Mouse (Mus musculus) thymus, postnatal 25 days (tissue): ENCODE measurements around the gene 3110001I22Rik.
"Not testable (repeated sequence)": the region's sequence is repeated elsewhere in the genome, so short reads cannot be mapped to it uniquely, and the experiment has no call there.

Experiments
- DNase-seq: peaks from one replicate; pipeline ENCODE4 v3.0.0; 2022

Gene 3110001I22Rik

DNA sequence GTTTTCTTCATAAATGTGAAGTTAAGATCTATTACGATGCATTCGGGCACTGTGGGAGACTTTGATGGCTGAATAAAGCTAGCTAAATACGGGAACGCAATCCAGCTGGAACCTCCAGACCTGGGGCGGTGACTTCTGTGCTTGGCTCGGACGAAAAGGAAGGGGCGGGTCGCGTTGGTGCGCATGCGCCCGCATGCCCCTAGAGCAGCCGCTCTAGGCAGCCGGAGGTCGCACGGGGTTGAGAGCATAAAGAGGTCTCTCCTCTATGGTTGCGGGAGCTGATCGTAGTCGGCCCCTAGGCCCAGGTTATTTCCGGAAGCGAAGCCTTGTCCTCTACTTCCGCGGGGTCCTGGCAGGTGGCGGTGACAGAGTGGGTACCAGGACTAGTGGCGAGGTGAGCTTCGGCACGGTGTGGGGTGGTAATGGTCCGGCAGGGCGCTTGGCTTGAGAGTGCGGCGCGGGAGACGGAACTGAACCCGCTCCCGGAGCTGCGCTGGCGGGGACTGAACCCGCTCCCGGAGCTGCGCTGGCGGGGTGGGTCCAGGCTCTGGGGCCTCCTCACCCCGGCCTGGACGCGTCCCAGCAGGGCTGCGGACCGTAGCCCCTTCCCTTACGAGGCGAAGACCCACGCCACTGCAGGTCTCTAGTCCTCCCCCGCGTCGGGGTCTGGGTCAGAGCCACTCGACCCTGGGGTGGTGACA lies at the start of gene 3110001I22Rik, which contains the start of gene Bfar:
TSS of gene 3110001I22Rik (plus strand) at position 245 of the 701 bp plus-strand sequence.
TSS of gene Bfar (plus strand) at position 174 of the 701 bp plus-strand sequence.
- DNase-seq, result peak; percentile 89

DNA sequence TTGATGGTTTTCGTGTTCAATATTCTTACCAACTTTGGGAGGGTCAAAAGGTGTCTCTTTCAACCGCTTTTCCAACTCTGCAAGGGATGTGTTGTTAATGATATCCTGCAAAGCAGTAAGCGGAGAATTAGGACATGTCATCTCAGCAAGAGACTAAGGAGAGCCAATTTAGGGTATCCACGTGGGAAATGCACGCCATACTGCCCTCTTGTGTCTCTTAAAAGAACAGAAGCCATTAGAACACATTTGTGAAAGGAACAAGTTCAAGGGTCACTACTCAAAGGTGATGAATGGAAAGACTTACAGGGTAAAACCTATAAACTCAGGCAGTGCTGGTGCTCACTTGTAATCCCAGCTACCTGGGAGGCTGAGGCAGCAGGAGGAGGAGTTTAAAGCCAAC lies 43.4 kb upstream of the 3110001I22Rik start:
- no peak for DNase-seq

DNA sequence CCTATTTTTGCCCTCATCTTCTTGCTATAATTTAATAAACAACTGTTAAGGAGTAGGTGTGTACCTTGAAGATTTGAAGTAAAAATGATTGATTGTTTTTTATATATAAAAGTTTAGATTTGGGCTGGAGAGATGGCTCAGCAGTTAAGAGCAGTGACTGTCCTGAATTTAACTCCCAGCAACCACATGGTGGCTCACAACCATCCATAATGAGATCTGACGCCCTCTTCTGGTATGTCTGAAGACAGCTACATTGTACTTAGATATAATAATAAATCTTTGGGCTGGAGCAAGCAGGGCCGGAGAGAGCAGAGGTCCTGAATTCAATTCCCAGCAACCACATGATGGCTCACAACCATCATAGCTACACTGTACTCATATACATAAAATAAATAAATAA lies 33.5 kb upstream of the 3110001I22Rik start:
- DNase-seq, result not testable (repeated sequence)

DNA sequence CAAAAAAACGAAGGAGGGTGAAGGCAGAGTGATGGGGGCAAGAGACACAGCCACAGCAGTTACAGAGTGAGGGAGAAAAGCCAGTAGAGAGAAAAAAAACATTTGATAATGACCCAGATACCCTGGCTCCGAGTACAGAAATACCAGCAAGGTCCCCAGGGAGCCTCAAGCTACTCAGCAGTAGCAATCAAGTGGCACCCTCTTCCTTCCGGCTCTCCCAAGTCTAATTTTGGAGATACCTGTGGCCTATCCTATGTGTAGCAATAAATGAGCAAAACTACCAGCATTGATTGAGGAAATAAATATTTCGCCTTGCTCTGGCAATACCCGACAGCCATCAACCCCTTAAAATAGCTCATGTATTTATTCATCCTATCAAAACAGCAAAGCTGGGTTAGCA lies 32.2 kb upstream of the 3110001I22Rik start:
- DNase-seq, result no peak

DNA sequence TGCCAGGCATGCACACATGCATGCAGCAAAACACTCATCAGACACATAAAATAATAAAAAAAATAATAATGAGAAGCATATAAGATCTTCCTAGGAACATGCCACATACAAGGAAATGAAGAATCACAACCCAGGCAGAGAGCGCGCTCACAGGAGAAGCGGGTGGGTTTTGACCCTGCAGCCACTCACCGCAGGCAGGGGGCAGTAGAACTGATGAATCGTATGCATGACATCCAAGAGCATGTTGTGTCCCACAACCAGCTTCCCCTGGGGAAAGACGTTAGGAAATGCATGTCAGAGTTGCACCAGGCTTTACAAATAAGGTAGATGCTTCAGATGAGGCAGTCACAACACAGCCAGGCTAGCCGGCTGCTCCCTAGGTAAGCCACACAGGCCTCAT lies 31.7 kb upstream of the 3110001I22Rik start:
- DNase-seq, result peak; percentile 44

DNA sequence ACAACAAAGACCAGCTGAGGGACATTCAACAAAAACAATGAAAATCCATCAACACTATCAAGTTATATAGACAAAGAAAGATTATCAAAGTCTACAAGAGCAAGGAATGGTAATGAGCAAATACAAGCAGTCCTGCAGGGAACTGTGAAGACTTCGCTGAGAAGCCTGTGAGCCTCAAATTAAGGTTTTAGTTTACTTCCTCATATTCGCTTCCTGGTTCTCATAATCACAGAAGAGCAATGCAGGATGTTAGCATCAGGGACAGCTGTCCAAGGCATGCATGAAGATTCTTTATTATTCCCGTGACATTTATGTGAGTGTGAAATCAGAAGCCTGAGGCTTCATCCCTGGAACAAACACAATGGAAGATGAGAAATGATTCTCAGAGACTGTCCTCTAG lies 27.3 kb upstream of the 3110001I22Rik start:
- no peak for DNase-seq

DNA sequence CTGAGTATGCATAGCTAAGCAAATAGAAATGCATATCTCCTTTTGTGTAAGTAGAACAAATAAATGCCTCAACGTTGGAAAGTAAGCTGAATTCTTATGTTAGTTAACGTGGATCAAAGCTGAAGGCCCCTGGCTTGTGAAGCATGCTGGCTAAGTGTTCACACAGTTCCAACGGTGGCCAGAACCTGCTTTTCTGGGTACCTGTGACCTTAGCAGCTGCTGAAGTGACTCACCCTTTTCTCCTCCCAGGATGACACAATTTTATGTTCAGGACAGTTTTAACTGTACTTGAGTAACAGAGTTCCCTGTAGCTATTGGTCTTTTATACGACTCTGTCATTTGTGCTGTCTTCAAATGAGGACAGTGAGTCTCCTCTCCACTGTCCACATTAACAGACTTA lies 25.8 kb upstream of the 3110001I22Rik start:
- no peak for DNase-seq

DNA sequence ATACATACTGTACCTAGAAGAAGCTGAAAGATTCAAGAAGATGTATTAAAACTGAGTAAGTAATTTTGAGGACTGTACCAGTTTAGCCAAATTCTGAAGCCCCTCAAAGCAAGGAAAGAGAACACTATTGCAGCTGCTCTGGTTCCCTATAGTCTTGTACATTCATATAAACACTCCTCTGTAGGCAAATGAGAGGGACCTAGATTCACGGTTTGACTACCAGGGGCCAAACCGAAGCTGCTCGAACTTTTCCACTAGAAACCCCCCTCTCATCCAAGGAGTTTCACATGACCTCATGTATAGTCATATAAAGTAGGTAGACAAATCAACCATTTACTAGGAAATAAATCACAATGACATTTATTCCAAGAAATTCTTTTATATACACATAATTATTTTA lies 12.8 kb upstream of the 3110001I22Rik start:
- no peak for DNase-seq

DNA sequence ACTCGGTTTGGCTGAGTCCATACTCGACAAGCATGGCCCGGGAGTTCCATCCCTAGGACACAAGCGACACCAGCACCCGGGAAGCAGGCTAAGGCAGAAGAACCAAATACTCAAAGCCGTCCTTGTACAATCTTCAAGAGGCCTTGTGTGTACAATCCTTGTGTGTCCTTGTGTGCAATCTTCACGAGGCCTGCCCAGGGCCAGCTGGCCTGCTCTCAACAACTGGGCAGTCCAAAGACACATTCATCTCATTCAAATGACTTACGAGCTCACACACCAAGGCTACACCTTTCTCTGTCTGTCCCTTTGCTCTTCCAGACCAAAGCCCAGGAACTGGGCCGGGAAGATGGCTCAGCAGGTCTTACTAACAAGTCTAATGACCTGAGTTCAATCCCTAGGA lies 11.0 kb upstream of the 3110001I22Rik start:
- no peak for DNase-seq

DNA sequence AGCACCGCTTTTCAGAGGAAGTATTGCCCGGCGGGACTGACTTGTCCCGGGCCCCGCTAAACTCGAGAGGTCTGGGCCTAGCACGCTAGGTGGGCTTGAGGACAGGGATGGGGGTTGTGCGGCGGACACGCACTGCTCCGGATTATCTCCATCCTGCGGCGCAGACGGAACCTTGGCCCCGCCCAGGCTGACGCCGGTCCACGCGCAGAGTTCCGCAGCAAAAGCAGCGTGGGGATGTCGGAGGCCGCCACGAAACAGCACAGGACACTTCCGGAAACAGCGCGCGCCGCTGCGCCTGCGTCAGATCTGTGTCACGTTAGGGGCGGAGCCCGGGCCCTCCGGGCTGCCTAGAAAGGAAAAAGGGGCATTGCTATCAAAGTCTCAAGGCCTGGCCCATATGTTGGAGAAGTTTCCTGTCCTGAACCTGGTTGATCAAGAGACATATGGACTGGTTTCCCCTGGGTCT lies 3.8 kb upstream of the 3110001I22Rik start, which contains the start of gene Parn:
TSS of gene Parn (minus strand) at position 293 of the 466 bp plus-strand sequence.
- peak; percentile 95 for DNase-seq

DNA sequence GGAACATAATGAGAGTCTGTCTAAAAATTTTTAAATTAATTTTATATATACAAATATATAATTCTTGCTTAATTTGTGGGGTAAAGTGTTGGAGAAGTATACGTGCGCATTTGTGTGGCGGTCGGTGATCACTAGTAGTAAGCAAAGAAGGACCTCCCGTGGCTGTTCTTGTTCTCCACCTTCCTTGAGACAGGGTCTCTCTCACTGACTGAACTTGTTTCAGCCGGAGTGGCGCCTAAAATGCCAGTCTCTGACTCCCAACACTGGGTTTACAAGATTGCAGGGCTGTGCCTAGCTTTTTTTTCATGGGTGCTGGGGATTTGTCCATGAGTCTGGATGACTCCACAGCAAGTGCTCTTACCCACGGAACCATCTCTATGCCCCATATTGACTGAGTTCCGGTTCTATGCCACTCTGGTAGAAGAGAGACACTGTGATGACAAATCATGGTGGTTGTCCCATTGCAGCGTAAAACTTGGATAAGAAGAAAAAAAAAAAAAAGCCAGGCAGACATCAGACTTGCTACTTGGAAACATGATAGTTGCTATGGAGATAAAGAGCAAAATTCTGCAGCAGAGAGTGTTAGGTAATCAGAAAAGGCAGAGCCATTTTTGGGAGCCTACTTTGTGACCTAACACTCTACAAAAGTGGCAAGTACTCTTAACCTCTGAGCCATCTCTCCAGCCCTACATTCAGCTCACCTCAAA lies 3.2 kb upstream of the 3110001I22Rik start:
- no peak for DNase-seq

DNA sequence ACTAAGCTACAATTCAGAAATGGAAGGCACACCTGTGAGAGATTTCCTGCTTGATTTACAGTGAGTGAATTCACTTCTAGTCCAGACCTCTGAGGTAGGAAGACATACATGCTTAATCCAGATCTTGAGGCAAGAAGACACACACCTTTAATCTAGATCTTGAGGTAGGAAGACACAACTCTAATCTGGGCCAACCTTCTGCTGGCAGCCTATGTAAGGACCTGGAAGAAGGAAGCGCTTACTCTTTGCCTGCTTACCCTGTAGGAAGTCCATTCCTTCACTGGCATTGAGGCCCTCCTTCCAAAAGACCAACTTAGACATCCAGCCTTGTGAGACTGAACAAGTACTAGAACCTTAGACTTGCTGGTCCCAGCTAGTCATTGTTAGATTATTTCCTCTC lies 2.4 kb upstream of the 3110001I22Rik start:
- DNase-seq, result no peak

DNA sequence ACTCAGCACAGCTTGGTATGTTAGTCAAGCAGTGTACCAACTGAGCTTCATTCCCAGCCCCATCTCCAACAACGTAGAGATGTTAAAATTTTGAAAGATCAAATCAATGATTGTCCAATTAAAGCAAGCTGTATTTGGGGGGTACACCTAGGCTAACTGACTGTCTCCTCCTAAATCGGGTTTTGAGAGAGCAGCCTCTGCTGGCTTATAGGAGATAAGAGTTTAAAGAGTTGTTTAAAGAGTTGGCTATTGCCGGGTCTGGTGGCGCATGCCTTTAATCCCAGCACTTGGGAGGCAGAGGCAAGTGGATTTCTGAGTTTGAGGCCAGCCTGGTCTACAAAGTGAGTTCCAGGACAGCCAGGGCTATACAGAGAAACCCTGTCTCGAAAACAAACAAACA lies 833 bp upstream of the 3110001I22Rik start:
- DNase-seq, result not testable (repeated sequence)

DNA sequence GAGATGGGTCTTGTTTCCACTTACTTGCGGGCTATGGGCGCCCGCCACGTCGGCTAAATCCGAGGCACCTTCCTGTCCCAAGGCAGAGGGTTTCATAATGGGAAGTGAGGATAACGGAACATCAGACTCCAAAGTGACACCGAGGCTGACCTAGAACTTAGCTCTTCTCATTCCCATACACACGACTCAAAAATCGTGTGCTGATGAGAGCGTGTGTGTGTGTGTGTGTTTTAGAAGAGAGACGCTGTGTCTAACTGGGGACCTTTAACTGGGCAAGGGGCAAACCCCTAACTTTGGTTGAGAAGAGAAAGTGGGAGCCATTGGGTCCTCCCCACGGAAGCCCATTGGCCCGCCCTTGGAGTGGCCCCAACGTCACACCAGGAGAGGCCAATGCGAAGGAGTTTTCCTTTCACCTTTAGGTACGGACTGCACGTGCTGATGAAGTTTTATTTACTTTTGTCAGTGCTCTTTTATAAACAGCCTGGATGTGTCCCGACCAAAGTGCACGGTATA lies 713 bp downstream of the 3110001I22Rik start:
- DNase-seq, result peak; percentile 67

DNA sequence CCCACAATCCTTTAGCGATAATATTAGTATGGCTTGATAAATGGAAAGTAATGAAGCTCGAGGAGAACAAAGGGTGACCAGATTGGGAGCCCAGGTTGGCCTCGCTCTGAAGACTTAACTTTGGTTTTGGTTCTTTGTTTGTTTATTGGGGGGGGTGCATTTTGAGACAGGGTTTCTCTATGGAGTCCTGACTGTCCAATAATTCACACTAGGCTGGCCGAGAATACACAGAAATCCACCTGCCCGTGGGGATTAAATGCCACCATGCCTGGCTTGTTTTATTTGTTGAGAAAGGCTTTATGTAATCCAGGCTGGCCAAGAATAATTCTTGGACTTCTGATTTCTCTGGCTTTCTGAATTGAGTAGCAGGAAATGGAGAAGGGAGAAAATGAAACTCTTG lies 1.4 kb downstream of the 3110001I22Rik start:
- DNase-seq, result no peak

DNA sequence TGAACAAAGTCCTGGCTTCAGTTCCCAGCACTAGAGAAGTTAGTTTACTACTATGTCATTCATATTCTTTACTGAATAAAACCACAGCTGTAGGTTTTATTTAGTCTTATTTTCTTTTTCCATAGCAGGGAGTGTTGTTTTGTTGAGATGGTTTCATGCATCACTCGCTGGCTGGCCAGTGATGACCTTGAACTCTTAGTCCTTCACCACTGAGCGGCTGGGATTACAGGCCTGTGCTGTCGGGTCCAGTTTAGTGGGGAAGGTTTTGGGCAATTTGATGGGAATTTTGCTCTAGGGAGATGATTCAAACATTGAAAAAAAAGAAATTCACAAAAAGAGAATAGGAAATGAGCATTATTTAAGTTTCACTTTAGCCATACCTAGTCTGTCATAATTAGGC lies 2.8 kb downstream of the 3110001I22Rik start:
- no peak for DNase-seq

DNA sequence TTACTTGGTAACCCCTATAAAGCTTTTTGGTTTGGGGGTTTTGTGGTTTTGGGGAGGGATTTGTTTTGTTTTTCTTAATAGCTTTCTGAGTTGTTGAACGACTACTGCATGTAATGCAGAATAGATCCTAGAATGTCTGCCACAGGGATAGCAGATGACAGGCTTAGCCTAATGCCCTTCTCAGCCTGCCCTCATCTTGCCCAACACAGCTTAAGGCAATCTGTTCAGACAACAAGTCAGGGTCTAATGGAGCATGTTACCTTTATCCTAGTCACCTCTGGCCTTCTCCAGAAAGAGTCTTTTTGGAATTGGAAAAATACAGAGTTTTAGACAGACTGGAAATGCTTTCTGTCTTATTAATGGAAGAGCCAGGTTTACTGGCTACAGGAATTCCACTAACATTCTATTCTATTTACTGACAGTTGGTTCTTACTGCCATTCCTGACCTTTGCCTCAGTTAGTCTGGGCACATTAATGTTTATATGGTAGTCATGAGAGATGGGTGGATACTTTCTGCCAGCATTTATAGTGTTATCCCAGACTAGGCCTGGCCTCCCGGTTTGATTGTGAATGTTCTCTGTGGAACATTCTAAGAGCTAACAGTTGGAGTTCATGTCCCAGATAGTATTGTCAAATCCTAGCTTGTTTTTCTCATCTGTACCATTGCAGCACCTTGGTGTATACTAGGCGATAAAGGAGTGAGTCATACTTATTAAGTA lies 7.0 kb downstream of the 3110001I22Rik start:
- DNase-seq, result no peak

DNA sequence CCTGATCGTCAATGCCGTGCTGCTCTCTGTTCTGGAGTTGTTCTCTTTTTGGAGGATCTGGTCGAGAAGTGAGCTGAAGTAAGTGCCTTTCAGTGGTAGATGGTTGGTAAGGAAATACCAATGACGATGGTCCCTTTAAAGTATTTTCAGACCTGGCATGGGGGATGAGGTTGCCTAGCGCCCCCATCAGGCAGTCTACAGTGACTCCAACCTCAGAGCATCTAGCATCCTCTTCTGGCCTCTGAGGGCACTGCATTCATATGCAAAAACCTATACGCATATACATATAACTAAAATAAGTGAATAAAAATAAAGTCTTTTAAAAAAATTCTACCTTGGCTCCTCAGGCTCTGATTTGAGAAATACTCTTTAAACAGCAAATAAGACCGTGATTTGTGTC lies 27.3 kb downstream of the 3110001I22Rik start:
- DNase-seq, result no peak

DNA sequence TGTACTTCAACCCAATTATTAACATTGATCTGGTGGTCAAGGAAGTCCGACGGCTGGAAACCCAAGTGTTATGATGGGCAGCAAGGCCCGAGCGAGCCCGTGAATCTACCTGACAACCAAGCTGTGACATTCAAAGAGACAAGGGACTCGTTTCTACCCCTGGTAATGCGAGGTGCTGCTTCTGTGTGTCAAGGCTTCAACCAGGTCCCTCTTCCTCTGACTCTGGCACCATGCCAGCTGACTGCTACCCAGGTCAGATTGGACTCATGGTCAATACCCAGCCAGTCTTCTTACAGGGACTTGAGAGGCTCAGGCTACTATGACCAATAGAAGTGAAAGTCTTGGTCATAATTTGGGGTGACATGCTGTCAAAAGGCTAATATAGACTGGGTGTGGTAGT lies 30.5 kb downstream of the 3110001I22Rik start:
- DNase-seq, result no peak

DNA sequence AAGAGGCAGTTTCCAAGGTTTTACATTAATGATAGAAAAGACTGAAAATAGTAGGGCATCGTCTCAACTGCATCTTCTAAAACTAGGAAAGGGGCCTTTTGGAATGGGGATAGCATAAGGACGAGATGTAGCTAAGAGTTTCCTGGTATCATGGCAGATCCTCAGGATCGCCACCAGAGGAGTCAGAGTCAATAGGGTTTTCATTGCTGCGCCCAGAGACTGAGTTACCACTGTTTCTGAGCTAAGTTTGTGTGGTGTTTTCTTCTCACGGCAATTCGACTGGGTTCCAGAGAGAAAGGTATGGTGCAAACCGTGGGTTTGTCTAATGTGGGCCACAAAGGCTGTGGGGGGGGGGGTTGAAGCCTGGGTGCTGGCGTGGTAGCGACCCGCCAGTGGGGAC lies 32.9 kb downstream of the 3110001I22Rik start:
- no peak for DNase-seq

DNA sequence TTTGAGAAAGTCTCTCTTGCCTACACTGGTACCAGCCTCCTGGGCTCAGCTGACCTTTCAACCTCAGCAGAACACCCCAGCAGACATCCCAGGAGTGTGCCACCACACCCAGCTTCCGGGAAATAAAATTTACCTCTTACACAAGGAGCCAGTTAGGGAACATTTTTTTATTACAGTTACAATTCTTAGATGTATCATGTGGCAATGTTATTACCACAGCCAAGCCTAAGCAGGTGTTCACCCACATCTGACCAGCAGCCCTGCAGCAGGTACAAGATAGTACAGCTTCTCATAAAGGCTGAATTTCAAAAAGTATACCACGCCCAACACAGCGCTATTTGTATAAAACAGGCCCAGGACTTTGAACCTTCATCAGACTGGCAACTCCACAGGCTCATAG lies 43.2 kb downstream of the 3110001I22Rik start:
- no peak for DNase-seq

DNA sequence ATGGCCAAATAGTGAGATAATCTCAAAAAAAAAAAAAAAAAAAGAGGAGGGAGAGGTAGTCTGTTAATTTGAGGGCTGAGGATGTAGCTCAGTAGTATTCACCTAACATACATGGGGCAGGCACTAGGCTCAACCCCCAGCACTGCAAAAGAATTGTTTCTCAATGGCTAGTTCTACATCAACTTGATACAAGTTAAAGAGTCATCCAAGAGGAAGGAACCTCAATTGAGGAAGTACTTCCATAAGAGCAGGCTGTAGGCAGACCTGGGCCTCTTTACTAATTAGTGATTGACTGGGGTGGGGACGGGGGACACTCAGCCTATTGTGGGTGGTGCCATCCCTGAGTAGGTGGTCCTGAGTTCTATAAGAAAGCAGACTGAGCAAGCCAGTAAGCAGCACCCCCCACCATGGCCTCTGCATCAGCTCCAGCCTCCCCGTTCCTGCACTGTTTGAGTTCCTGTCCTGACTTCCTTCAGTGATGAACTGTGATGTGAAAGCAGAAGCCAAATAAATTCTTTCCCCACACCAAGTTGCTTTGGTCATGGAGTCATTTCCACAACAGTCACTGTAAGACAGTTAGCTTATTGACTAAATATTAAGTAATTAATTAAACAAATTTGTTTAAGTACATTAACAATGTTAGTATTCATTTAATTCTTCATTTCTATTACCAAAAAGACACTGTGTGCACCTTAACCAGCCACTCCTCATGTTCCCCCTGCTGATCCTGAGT lies 45.3 kb downstream of the 3110001I22Rik start:
- no peak for DNase-seq

DNA sequence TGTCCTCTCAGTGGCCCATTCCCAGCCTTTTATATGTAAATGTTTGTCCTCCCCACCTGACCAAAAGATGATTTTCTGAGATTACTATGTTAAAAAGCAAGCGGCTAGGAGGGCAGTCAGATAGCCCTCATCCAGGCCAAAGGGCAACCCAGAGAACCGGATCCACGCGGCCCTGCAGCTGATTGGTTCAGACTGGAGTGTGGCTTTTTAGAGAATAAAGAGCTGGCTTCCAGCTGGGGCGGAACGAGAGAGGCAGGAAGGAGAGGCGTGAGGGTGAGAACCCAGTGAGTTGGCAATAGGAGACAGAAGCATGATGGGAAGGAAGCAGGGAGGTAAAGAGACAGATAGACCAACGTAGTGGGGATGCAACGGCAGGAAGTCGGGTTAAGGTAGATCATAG lies 51.2 kb downstream of the 3110001I22Rik start:
- peak; percentile 17 for DNase-seq
